Mouse (Mus musculus) kidney, embryonic 15.5 days (tissue): ENCODE results near the gene Smim14. TPM values are rescaled to one million over a fixed set of nuclear protein-coding genes. Genes with fewer than 3 reads are reported as not detected.

Experiments used
- ATAC-seq: fragments of 200-750 bp; cut with Nextera tagmentation; replicated peaks from 2 replicates; pipeline ENCODE4 v1.8.0; 2017; ENCODE audit warnings: moderate TSS enrichment; ENCODE audit not compliant: low FRiP score
- H3K27ac ChIP-seq: fragments of 300-500 bp; sonication (generic); 2 replicates; pipeline ENCODE4 v1.5.1; 2015; ENCODE audit warnings: mild to moderate bottlenecking, inconsistent platforms
- H3K27me3 ChIP-seq: fragments of 300-500 bp; sonication (generic); 2 replicates; pipeline ENCODE4 v1.6.1; 2015; ENCODE audit warnings: inconsistent platforms
- H3K36me3 ChIP-seq: fragments of 300-500 bp; sonication (generic); 2 replicates; pipeline ENCODE4 v1.6.1; 2015; ENCODE audit warnings: inconsistent platforms
- H3K4me1 ChIP-seq: fragments of 300-500 bp; sonication (generic); 2 replicates; pipeline ENCODE4 v1.6.1; 2015; ENCODE audit warnings: inconsistent platforms
- H3K4me2 ChIP-seq: fragments of 300-500 bp; sonication (generic); 2 replicates; pipeline ENCODE4 v1.6.1; 2015; ENCODE audit warnings: moderate library complexity, mild to moderate bottlenecking, inconsistent platforms
- H3K4me3 ChIP-seq: fragments of 300-500 bp; sonication (generic); replicated peaks from 2 replicates; pipeline ENCODE4 v1.5.1; 2015; ENCODE audit warnings: mild to moderate bottlenecking, inconsistent platforms
- H3K9ac ChIP-seq: fragments of 300-500 bp; sonication (generic); 2 replicates; pipeline ENCODE4 v1.6.1; 2015; ENCODE audit warnings: mild to moderate bottlenecking, inconsistent platforms
- H3K9me3 ChIP-seq: fragments of 300-500 bp; sonication (generic); replicated peaks from 2 replicates; pipeline ENCODE4 v1.6.1; 2016; ENCODE audit warnings: inconsistent platforms
- WGBS: fragments of 180-500 bp; shearing (Covaris S2); methylation state at CpG from one replicate; pipeline ENCODE4 v1.1.7; 2015; ENCODE audit warnings: mixed read lengths; 5-methylcytosine and 5-hydroxymethylcytosine counted together
- polyA plus RNA-seq: library from polyadenylated mRNA; unstranded; fragments of >200 nt; fragmentation: Nextera tagmentation; extraction: Ambion mirVana; gene quantifications from 2 replicates; pipeline ENCODE4 v1.2.1, GENCODE M21; 2015

Gene Smim14
- polyA plus RNA-seq, 1 experiment from 2014 or later, result 96.9 TPM

DNA sequence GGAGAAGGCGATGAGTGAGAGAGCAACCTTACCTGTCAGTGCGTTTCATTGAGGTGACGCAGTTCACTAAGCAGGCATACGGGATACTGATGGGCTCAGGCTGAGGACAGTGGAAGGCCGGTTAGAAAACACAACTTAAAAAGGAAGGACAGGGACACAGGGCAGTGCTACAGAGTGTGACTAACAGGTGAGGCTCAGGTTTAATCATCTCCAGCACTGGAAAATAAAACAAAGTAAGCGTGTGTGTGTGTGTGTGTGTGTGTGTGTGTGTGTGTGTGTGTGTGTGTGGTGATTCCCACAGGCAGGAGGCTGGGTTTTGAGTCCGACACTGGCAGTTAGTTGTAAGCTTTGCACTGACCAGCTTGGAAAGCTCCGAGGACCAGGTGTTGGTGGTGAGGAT, 114.2 kb downstream of the Smim14 start:
- H3K4me2 ChIP-seq, result no peak overlapping the region
- WGBS, result 74% methylated on average over 8 of the region's 8 CpGs
- H3K27me3 ChIP-seq, result no peaks in the 10 kb centered on the region
- H3K4me3 ChIP-seq, result no peak overlapping the region
- ATAC-seq, result peak; percentile 91
- H3K9me3 ChIP-seq, result no peaks in the 10 kb centered on the region
- no peak overlapping the region for H3K9ac ChIP-seq
- H3K4me1 ChIP-seq, result peaks cover 14% of the 10 kb centered on the region; the same call in 1 of the 2 replicates
- 0 out of 2 replicates have a peak overlapping the region, but pooled peaks have one; percentile 37 for H3K27ac ChIP-seq
- peaks cover 73% of the 10 kb centered on the region for H3K36me3 ChIP-seq

DNA sequence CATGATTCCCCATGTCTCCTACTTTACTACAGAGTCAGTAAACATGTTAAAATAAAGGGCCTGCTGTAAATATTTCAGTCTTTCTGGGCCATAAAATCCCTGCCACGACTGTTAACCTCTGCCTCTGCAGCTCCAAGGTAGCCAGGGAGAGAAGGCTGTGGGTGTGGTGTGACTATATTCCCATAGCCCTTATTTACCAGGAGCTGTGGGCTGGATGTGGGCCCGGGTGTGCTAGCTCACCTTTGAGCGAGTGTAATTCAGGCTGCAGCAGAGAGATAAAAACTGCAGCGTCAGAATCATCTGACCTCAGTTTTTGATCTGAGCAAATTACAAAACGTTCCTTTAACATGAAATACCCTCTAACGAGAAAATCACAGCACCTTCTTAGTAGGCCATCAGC, 116.2 kb downstream of the Smim14 start:
- Histone ChIP-seq H3K36me3 (peaks cover 72% of the 10 kb centered on the region), H3K4me2 (no peak overlapping the region), H3K9ac (no peak overlapping the region), H3K4me1 (peaks cover 23% of the 10 kb centered on the region), H3K9me3 (no peaks in the 10 kb centered on the region), H3K27ac (peak overlapping the region; percentile 0; the same call in 1 of the 2 replicates), H3K4me3 (no peak overlapping the region), H3K27me3 (no peaks in the 10 kb centered on the region)
- 29% methylated on average over 6 of the region's 6 CpGs for WGBS
- ATAC-seq, result no peak

DNA sequence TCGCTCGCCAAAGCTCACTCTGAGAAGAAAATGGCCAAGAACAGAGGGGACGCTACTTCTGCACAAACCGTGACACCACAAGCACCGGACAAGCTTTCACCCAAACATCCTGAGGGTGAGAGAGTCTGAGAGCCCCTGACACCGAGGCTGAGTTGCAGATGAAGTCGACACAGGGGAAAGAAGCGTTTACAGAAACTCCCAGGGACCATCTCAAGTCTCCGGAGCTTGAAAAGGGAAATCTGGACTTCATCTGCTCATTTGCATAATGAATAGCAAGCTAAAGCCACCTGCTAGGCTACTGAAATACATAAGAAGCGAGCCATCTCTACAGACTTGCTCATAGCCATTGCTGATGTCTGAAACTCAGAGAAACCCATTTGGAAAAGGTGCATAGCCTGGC, 117.8 kb downstream of the Smim14 start:
- WGBS, result 84% methylated on average over 10 of the region's 10 CpGs
- ATAC-seq, result no peak
- Histone ChIP-seq H3K9ac (no peak overlapping the region), H3K4me3 (no peak overlapping the region), H3K4me2 (no peak overlapping the region), H3K9me3 (no peaks in the 10 kb centered on the region), H3K4me1 (peaks cover 29% of the 10 kb centered on the region), H3K27me3 (no peaks in the 10 kb centered on the region), H3K36me3 (peaks cover 61% of the 10 kb centered on the region), H3K27ac (no peak overlapping the region)

DNA sequence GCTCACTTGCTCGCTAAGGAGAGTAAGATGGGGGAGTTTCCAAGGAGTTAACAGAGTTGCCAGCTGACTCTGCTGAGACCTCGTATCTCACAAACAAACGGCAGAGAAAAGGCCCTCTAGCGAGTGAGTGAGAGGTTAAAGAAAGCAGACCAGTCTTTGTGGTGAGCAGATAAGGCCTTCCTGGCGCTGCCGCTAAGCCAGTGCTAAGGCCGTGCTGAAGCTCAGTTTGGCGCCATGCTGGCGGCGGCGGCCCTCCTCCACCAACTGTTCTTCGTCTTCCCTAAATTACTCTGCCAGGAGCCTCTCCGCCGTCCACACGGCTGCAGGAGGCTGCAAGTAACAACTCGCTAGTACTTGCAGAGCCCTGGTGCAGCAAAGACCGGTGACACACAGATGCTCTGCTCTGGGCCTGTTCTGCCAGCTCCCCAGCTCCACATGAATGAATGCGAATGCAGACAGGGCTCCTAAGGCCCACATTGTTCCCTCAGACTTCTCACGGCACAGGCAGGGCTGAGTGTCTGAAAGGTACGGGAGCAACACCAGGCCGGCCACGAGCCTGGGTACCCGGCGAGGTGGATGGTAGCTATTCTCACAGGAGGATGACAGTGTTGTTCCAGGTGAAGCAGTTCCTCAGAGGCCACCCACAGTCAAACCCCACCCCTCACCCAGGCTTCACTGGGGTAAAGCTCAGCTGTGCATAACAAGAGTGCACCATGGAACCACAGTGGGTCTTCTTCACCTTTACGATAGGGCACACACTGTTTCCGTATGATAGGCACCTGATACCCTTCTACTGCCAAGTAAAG, 121.1 kb downstream of the Smim14 start:
- H3K27ac ChIP-seq, result peak overlapping the region; percentile 87
- H3K9me3 ChIP-seq, result no peaks in the 10 kb centered on the region
- peak overlapping the region; percentile 39 for H3K4me2 ChIP-seq
- no peak overlapping the region for H3K9ac ChIP-seq
- 20% methylated on average over 26 of the region's 26 CpGs for WGBS
- H3K4me1 ChIP-seq, result peaks cover 19% of the 10 kb centered on the region
- H3K27me3 ChIP-seq, result no peaks in the 10 kb centered on the region
- peaks cover 57% of the 10 kb centered on the region for H3K36me3 ChIP-seq
- peak; percentile 80 for ATAC-seq
- H3K4me3 ChIP-seq, result no peak overlapping the region

DNA sequence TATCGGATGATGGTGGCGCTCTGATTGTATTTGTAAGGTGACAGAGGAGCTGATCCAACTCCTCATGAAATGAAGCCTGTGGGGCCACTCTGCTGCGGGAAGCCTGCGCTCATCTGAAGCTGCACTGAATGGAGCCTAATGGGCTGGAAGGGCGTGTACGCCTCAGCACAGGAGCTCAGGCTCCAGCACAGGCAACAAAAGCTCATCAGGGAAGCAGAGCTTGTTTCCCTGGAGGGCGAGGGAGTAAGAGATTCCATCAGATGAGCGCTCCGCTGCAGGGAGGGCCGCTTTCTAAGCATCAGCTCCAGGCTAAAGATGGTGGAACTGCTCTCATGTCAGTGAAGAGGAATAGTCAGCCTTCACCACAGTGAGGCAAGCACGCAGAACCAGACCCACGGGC, 129.0 kb downstream of the Smim14 start:
- H3K4me1 ChIP-seq, result no peaks in the 10 kb centered on the region
- H3K27ac ChIP-seq, result no peak overlapping the region
- ATAC-seq, result no peak
- no peaks in the 10 kb centered on the region for H3K9me3 ChIP-seq
- 63% methylated on average over 12 of the region's 12 CpGs for WGBS
- H3K27me3 ChIP-seq, result no peaks in the 10 kb centered on the region
- no peak overlapping the region for H3K4me3 ChIP-seq
- H3K9ac ChIP-seq, result no peak overlapping the region
- peaks cover 85% of the 10 kb centered on the region for H3K36me3 ChIP-seq
- no peak overlapping the region for H3K4me2 ChIP-seq

DNA sequence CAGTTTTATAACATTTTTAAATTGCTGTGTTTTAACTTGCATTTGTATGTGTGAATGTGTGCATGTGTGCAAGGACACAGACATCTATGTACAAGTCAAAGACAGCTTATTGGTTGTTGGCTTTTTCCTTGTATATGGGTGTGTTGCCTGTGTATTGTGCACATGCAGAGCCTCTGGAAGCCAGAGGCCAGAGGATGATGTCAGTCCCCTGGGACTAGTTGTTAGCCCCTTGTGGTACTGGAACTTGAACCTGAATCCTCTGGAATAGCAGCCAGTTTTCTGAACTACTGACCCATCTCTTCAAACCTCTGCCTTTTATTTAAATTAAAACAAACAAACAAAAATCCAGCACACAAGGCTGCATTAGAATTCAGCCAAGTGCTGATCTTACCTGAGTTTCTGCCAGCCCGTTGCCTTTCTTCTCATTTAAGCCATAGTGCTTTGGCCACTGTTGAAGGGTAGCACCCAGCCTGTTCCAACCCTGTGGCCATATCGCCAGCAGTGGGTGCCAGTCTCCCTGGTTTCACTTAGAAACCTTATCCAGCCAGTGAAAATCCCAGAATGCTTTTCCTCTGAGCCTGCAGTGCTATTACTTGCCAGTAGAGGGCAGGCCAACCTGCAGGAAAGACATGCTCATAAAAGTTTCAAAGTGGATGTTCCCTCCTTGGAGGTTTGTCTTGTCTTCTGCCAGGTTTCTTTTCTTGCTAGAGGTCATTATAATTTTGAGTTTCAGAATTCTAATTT, 135.6 kb downstream of the Smim14 start:
- Histone ChIP-seq H3K27ac (no peak overlapping the region), H3K4me1 (no peaks in the 10 kb centered on the region), H3K27me3 (no peaks in the 10 kb centered on the region), H3K9ac (no peak overlapping the region), H3K36me3 (peaks cover 91% of the 10 kb centered on the region), H3K4me3 (no peak overlapping the region), H3K9me3 (no peaks in the 10 kb centered on the region), H3K4me2 (no peak overlapping the region)
- ATAC-seq, result no peak
- WGBS, result 31% methylated on average over 2 of the region's 2 CpGs

Other genes with a start within 250 kb of the Smim14 start
- gene Rfc1, start 201.5 kb downstream of the Smim14 start, polyA plus RNA-seq, result 95.3 and 96.5 TPM in 2 replicates
- 0.15 and 0.44 TPM in 2 replicates for gene Klb, start 188.9 kb downstream of the Smim14 start, polyA plus RNA-seq
- 1,013 and 1,049 TPM in 2 replicates for gene Rpl9, start 145.7 kb downstream of the Smim14 start, polyA plus RNA-seq
- gene Lias, start 145.7 kb downstream of the Smim14 start, polyA plus RNA-seq, result 61.0 and 71.5 TPM in 2 replicates
- 92.0 and 97.3 TPM in 2 replicates for gene Ugdh, start 101.2 kb downstream of the Smim14 start, polyA plus RNA-seq
- gene Gm43552, start 44.4 kb downstream of the Smim14 start, polyA plus RNA-seq, result not detected in 2 replicates
- gene Ube2k, start within 50 bp of the Smim14 start, polyA plus RNA-seq, result 171 and 184 TPM in 2 replicates
- 66.8 and 70.1 TPM in 2 replicates for gene Pds5a, start 161.1 kb upstream of the Smim14 start, polyA plus RNA-seq
- 26.0 and 26.5 TPM in 2 replicates for gene N4bp2, start 226.3 kb upstream of the Smim14 start, polyA plus RNA-seq